Mouse (Mus musculus) gastrocnemius, postnatal 4 days (tissue): Measurements from ENCODE around the gene Tmprss3. TPM values are rescaled to one million over a fixed set of nuclear protein-coding genes. Genes with fewer than 3 reads are reported as not detected.

Experiments
- DNase-seq, 2 experiments: peaks; one replicate each; pipeline ENCODE4 v3.0.0; 2021 to 2022; ENCODE audit warnings: low spot score in 2 of 2, mixed read lengths in 2 of 2
- total RNA-seq, 2 experiments: library from RNA; stranded (reverse); gene quantifications; 2 replicates each; pipeline ENCODE4 v1.2.3; 2021

Gene Tmprss3
- total RNA-seq, 2 experiments from 2014 or later, result not detected

- peak in 1 of 2 experiments; percentile 35 for DNase-seq
Observed at GRCm38 (mm10) chr17:31138398-31138797, 60.4 kb downstream of the Tmprss3 start.

- DNase-seq, result no peak
Observed at GRCm38 (mm10) chr17:31136821-31137220, 62.0 kb downstream of the Tmprss3 start.

GRCm38 (mm10) chr17:31136291-31136690 lies 62.5 kb downstream of the Tmprss3 start:
- DNase-seq, result no peak

GRCm38 (mm10) chr17:31134913-31135312 lies 63.9 kb downstream of the Tmprss3 start:
- DNase-seq, result no peak

DNA sequence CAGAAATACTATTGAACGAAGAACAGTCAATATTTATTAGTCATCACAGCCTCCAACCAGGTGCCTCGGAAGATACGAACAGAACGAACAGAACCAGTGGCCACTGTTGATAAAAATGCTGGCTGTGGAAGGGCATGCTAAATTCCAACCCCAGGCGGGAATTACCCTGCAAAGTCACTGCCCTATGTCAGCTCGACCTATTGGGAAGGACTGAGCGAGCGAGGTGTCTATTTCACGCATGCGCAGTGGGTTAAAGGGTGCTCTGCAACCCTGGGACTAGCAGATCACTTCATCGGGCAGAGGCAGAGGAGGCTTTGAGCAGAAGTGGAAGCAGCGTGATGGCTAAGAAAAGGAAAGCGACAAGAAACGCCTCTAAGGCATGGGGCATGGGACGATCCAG lies 65.0 kb downstream of the Tmprss3 start:
- no peak for DNase-seq

DNA sequence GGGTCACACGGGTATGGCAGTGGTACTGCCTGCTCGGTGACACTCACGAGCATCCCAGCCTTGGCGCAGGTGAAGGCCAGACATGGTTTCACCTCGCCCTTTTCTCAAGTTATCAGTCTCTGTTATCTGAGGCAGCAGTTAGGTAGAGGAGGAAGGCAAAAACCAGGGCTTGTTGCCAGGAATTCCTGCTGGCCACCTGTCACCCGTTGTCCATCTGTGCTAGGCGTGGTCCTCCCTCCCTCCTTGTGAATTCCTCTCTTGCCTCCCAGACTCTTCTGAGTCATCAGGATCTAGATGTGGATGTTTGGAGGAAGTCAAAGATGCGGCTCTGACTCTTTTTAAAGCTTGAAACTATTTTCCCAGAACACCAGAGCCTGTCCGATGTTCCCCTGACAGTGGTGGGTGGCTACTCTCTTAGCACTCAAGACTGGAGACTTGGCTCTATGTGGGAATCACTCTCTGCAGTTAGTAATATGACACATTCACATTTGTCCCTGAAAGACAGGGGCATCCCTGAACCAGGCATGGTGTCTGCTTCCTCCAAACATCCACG lies 67.4 kb downstream of the Tmprss3 start:
- no peak for DNase-seq

- no peak for DNase-seq
Observed at GRCm38 (mm10) chr17:31129452-31129851, 69.3 kb downstream of the Tmprss3 start, which contains the start of gene Tff3. Gene Tff3 (minus strand): TSS chr17:31129646.

Other genes with a start within 250 kb of the Tmprss3 start
- gene Umodl1, start 244.3 kb downstream of the Tmprss3 start, total RNA-seq, result under 1 TPM; 0.22 to 0.23 TPM
- 1 to 10 TPM; 5.9 to 6.8 TPM for gene Abcg1, start 141.3 kb downstream of the Tmprss3 start, total RNA-seq
- not detected for gene Tff3, start 69.3 kb downstream of the Tmprss3 start, total RNA-seq
- gene Tff2, start 54.7 kb downstream of the Tmprss3 start, total RNA-seq, result not detected
- not detected for gene Tff1, start 33.7 kb downstream of the Tmprss3 start, total RNA-seq
- gene Ubash3a, start 8.9 kb upstream of the Tmprss3 start, total RNA-seq, result under 1 TPM; 0.10 to 0.29 TPM
- gene Rsph1, start 78.4 kb upstream of the Tmprss3 start, total RNA-seq, result 1 to 10 TPM; 1.8 to 2.1 TPM
- 1 to 10 TPM; 1.4 to 2.4 TPM for gene Slc37a1, start 87.8 kb upstream of the Tmprss3 start, total RNA-seq
- 1 to 10 TPM; 5.0 to 6.9 TPM for gene Pde9a, start 187.2 kb upstream of the Tmprss3 start, total RNA-seq